Mouse (Mus musculus): Measurements from ENCODE around the gene Scgb1c1.

DNA sequence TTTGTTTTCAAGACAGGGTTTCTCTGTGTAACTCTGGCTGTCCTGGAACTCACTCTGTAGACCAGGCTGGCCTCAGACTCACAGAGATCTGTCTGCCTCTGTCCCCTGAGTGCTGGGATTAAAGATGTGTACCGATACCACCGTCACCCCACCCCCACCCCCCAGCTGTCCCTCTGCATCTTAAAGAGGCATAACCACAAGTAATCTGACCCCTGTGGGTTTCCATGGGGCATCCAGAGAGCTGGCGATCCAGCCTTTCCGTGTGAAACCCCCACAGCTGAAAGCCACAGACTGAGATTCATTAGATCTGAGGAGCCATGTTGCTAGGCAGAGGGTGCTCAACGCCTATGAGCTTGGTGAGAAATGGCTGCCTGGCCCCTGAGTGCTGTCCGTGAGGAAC is 14.7 kb downstream of the Scgb1c1 start:
- TF ChIP-seq CTCF (IDR thresholded peaks at IDR 0.05) (no peak), EP300 (IDR thresholded peaks at IDR 0.05; ENCODE audit: insufficient read depth, low read depth, low read length) (no peak), POLR2A (IDR thresholded peaks at IDR 0.05; ENCODE audit: insufficient read depth, low read depth, low read length) (no peak)

Data from heart, adult 2 months (tissue).